Mouse (Mus musculus) liver, postnatal 0 days (tissue): ENCODE results near the gene Wfdc12.

Experiments used
- CTCF ChIP-seq: sonication (generic); IDR thresholded peaks from 2 replicates; pipeline ENCODE4 v1.5.1; 2016; ENCODE audit warnings: antibody characterized with exemption, low read depth
- EP300 ChIP-seq: IDR thresholded peaks from 2 replicates; pipeline ENCODE4 v1.6.1; 2016; ENCODE audit warnings: antibody characterized with exemption, low read depth, mild to moderate bottlenecking

- no peak for TF ChIP-seq EP300
- TF ChIP-seq CTCF, result no peak
Measured at GRCm38 (mm10) chr2:164221522-164221921, 31.1 kb upstream of the Wfdc12 start, which contains the start of gene Wfdc15b.
